Mouse (Mus musculus) right cerebral cortex, postnatal 14 days (tissue): ENCODE results near the gene Epha1.

Experiments
- DNase-seq: peaks from one replicate; pipeline ENCODE4 v3.0.0; 2022

Gene Epha1

DNA sequence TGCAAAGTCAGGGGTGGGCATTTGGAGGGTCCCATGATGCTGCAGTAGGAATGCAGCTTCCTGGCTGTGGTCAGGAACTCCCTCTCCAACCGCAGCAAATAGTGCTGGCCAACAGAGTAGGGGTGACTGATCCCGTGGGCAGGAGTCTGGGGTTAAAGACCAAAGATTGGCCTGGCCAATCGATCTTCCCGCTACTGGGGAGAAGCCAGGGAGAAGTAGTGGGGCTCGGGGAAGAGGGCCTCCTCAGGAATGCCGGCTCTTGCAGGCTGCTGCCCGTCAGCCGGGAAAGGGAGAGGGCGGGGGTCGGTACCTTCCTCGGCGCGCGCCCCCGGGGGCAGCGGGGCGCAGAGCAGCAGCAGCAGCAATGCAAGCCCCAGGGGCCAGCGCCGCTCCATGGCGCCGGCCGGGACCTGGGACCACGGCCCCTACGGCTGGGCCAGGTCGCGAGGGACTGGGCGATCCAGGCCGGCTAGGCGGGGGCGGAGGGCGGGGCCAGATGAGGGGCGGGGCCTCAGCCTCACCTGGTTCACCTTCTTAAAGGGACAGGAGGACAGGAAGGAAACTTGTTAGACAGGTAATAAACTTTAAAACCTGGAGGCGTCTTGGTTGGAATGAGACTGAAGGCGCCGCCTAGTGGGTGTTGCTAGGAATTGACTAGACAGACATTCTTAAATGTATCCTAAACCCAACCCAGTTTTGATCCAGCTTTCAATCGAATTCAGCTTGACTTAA is at the start of gene Epha1:
Gene Epha1, minus strand, starts transcription at position 453 of the 732 bp plus-strand sequence.
- peak; percentile 62 for DNase-seq

DNA sequence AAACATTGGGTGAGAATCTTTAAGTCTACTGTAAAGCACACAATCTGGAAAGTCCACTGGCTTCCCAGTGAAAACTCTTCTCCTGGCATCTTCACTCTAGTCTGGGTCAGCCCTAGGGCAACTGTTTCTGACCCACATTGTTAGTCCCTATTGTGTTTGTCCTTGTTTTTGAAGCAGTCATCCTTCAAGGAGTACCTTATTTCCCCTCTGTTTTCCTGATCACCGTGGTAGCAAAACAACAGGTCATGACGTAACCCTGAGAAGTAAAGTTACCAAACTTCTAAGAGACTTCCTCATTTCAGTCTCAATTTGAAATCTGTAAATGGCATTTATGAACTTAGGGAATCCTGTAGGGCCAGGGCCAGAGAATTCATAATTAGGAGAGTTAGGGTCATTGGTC is 48.4 kb upstream of the Epha1 start:
- DNase-seq: no peak

DNA sequence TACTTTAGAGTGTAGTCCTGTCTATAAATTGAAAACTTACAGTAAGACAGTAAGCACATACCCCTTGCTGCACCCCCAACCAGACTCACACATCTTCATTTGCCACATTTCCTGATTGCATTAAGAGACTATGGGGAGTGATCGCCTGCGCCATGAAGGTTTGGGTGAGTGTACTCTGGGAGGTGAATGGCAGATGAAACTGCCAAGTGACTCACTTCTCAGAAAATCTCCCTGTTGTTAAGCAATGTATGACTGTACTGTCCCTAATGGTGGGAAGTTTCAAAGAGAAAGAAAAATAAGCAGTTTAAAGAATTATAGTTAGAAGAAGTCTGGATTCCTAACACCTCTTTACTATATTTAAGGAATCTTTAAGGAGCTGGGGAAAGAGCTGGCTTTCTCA is 46.4 kb upstream of the Epha1 start:
- DNase-seq: no peak

DNA sequence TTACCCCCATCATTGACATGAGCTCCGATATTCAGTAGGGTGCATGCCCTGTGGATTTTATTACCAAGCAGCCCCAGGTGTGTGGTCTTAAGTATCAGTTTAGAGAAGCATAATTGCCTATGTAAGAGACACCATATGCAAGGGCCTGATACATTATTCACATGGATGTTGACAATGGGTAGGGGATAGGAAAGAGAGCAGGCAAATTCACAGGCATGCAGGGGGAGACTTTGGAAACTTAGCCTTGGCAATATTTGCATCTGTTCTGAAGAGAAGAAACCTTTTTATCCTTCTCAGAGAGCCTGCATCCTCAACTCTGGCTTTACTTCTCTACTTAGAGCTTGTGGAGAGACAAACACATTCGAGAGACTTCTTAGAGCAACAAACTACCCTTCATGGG is 32.1 kb upstream of the Epha1 start, which contains the start of gene Tas2r135:
Gene Tas2r135, plus strand, starts transcription at position 301 of the 400 bp plus-strand sequence.
- DNase-seq: no peak

- DNase-seq: no peak
These were observed 26.9 kb upstream of the Epha1 start, which contains the start of gene Tas2r143 for GRCm38 (mm10) chr6:42399938-42400337. Gene Tas2r143 (plus strand): TSS chr6:42400238.

GRCm38 (mm10) chr6:42398998-42399397 is 25.9 kb upstream of the Epha1 start:
- DNase-seq: no peak

GRCm38 (mm10) chr6:42398285-42398684 is 25.2 kb upstream of the Epha1 start:
- DNase-seq: no peak

GRCm38 (mm10) chr6:42397041-42397657 is 24.1 kb upstream of the Epha1 start:
- no peak for DNase-seq

DNA sequence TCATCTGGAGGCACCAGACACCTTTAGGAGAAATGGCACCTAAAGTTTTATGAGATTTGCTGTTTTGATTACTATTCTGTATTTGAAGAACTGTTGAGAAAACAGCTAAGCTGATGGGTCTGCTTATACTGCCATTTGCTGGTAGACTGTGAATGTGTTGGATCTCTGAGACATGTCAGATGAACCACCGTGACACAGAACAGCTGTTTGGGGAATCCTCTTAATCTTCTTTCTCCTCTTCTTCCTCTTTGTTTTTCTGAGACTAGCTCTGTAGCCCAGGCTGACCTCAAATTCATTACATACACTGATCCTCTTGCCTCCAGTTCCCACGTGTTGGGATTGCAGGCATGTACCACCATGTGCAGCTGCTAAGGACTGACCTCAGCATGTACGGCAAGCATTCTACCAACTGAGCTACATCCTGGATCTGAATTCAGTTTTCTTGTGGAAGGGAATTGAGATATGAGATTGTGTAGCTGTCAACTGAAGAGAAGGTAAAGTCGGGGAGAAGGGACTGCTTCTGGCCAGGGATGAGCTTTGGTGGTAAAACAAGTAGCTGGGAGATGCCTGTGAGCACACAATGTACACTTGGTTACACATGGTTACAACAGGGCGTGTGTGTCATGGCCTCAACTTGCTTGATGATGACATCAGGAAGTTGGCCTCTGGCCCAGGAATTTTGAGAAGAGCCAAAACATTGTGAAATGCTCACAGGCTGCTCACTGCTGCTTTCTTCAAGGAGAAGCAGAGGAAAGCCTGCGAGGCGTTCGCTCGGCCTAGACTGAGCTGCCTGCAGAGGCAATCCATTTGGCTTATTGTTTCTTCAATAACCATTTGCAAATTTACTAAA is 23.1 kb upstream of the Epha1 start:
- peak; percentile 30 for DNase-seq

DNA sequence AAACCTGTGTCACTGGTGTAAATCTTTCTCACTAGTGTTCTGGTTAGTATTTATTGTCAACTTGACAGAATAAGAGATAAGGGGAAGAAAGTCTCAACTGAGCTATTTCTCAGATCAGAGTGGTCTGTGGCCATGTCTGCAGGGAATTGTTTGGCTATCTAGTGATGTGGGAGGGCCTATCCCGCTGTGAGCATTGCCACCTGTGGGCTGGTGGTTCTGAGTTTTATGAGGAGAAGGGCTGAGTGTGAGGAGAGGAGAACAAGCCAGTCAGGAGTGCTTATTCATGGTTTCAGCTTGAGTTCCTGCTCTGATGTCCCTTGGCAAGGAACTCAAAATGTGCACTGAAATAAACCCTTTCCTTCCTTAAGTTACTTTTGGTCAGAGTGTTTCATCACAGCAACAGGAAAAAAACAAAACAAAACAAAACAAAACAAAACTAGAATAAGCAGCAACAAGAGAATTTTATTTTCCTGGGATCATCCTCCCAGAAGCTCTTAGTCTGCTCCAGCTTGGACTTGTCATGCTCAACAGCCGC is 18.8 kb upstream of the Epha1 start:
- no peak for DNase-seq

GRCm38 (mm10) chr6:42385635-42386034 is 12.6 kb upstream of the Epha1 start:
- DNase-seq: no peak

DNA sequence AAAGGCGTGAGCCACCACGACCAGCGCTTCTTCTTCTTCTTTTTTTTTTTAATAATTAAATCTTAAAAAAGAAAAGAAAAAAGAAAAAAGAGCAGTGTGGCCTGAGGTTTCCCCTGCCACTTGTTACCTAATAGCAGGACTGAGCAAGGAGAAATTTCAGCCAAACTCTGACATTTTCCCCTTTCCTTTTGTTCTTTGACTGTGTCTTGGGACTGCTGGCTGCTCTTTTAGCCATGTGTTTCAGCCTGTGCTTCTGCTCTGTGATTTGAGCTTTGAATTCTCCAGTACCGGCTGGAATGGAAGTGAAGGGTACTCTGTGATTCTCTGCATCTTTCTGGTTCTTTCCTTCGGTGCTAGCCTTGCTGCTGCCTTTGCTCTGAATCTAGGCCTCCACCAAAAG is 10.3 kb upstream of the Epha1 start:
- DNase-seq: no peak

DNA sequence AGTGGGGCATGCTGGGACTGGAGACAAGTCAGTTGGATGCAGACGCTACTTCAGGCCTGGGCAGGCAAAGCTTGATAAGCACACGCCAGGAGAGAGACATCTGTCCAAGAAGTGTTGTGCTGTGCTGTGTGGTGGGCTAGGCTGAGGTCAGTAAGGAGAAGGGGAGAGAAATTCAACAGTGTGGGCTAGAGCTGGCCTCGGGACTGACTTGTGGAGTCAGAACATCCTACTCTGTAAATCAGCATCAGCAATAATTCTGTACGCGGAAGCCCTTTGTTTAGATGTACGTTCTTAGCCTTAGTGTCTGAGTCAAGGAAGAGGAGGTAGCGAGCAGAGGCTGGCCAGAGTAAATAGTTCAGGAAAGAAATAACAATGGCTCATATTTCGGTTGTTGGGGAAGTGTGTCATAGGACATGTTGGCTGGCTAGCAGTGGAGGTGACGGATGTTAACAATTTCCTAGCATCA is 8.9 kb upstream of the Epha1 start:
- no peak for DNase-seq

DNA sequence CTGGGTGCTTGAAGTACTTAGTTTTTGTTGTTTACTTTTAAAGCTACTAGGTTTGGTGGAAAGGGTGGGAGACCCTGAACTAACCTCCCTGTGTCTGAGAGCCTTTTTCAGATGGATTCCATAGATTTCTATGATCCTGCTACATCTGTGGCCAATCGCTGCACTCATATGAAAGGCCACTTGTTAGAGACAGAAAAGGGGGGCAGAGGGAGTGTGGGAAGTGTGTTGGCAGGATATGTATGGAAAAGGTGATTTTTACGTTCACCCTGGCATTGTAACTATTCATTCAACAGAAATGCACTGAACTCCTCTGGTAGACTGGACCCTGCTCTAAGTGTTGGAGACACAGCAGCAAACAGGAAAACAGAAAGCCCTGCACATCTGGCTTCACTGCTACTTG is 8.2 kb upstream of the Epha1 start:
- DNase-seq: no peak

DNA sequence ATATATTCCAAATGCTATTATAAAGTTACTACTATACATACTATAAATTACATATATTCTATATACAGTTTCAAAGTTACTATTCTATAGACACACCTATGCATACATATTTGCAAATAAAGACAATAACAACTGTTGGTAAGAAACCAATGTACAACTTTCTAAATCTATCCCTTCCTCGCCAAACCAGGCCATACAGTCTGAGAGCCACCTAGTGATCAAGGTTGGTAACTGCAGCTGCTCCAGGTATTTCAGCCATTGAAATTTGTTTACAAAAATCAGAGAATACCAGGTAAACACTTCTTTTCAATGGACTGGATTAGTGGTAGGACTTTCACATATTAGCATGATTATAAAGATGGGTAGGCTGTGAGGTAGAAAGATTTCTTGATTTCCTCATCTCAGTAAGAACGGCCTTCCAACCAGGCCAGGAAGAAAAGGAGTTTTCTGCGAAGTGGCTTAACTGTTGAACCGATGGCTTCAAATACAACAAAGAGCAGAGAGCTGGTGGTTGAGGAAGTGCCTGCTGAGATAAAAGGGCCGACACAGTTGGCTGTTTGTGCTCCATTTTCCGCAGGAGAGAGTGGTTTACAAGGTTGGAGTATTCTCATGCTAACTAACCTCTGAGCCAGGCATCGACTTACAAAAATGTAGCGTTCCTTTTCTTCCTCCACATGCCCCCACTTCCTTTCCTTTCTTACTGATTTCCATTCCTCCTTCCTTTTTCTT is 7.5 kb upstream of the Epha1 start:
- no peak for DNase-seq

DNA sequence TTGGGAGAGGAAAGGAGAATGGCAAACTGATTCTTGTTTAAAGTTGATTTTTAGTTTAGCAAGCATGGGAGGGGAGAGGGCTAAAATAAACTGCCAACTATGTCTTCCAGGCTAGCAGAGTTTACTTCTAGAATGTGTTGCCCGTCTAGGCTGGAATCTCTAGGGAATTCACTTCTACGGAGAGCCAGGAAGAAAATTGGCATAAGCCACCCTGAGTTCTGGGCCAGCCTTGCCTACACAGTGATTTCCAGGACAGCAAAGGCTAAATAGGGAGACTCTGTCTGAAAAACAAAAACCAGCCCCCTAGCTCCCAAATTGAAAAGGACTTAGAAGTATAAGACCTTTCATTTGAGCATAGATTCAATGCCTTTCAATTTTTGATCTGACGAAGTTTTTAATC is 6.5 kb upstream of the Epha1 start:
- DNase-seq: no peak

DNA sequence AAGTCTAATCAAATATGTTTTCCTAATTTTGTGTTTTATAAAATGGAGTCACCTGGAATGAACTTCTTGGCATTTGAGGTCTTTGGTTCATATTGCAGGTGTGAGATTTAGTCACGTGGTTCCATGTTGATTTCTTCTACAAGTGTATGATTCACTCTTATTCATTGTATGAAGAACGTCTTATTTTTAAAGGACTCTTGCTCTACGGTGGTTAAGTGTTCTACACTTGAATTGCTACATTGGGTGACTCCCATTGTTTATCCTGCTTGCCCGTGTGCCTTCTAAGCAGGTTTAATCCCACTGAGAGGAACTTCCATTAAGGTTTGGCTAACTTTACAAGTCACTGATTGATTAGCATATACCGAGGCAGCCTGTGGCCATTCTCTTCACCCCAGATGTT is 4.2 kb upstream of the Epha1 start:
- no peak for DNase-seq

DNA sequence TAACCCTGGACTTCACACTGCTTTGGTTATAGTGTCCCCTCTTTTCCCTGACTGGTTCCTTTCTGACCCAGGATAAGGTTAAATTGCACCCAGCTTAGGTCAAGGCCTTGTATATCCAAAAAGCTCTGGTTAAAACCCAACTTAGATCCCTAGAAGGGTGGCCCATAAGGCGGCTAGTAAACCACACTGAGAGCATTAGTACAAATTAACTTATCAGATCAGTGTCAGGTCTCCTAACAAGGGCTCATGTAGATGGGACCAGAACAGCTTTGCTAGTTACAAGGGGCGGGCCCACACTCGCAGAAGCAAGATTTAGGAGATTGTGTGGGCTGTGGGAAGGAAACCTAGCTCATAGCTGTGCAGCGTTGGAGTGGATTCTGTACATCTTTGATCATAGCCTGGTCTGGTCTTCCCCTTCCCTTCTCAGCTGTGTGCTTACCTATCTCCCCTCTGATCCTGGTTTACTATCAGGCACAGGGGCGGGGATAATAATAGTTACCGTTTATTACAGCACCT is 3.5 kb upstream of the Epha1 start:
- no peak for DNase-seq

GRCm38 (mm10) chr6:42376016-42376415 is 2.9 kb upstream of the Epha1 start:
- no peak for DNase-seq

DNA sequence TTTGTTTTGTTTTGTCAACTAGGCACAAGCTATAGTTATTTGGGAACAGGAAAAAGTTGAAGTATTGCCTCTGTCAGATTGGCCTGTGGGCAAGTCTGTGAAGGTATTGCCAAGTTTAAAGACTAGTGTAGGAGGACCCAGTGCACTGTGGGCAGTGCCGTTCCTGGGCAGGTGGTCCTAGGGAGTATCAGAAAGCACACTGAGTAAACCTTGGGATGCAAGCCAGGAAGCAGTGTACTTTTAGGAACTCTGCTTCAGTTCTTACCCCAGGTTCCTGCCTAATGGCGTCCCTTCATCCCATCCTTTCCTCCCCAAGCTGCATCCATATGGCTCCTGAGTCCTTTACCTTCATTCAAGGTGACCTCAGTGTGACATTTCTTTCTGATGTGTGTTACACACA is 2.1 kb upstream of the Epha1 start:
- DNase-seq: no peak

DNA sequence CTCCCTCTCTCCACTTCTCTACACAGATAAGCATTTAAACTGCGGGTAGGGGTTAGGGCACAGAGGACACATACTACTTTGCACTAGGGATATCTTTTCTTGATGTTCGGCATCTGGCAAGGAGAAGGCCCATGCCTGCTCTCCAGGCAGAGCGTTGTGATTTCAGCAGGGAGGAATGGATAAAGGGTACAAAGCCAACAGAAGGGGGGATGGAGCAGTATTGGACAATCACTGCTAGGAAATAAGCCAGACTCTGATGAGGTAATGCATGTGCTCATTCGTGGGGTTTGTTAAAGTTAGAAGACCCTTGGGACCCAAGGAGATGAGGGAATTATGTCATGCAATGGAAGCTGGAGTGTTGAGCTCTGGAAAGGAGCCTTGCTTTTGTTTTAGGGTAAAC is 1.6 kb upstream of the Epha1 start:
- DNase-seq: no peak

GRCm38 (mm10) chr6:42373669-42374430 is 782 bp upstream of the Epha1 start:
- no peak for DNase-seq
